Mouse (Mus musculus) liver, embryonic 11.5 days (tissue): ENCODE results near the gene Camk2g. TPM values are rescaled to one million over a fixed set of nuclear protein-coding genes. Genes with fewer than 3 reads are reported as not detected.
A peak's percentile ranks its signal among the peaks of the same experiment; 100 is the strongest.

ENCODE experiments used
- ATAC-seq: fragments of 200-750 bp; cut with Nextera tagmentation; replicated peaks from 2 replicates; pipeline ENCODE4 v1.8.0; 2017; ENCODE audit warnings: moderate number of reproducible peaks, mild to moderate bottlenecking, moderate TSS enrichment, moderate library complexity; ENCODE audit not compliant: low FRiP score
- DNase-seq: peaks from one replicate; pipeline ENCODE4 v3.0.0-alpha.2; 2017; ENCODE audit warnings: low spot score
- H3K27ac ChIP-seq: fragments of 300-500 bp; sonication (generic); 2 replicates; pipeline ENCODE4 v1.5.1; 2014; ENCODE audit warnings: mild to moderate bottlenecking, low read depth, low read length, control low read depth
- H3K27me3 ChIP-seq: fragments of 300-500 bp; sonication (generic); replicated peaks from 2 replicates; pipeline ENCODE4 v1.6.1; 2014; ENCODE audit warnings: low read length, mixed read lengths; ENCODE audit not compliant: control insufficient read depth, insufficient read depth
- H3K36me3 ChIP-seq: fragments of 300-500 bp; sonication (generic); 2 replicates; pipeline ENCODE4 v1.6.1; 2014; ENCODE audit warnings: mild to moderate bottlenecking, low read length, moderate library complexity, mixed read lengths; ENCODE audit not compliant: control insufficient read depth, insufficient read depth
- H3K4me1 ChIP-seq: fragments of 300-500 bp; sonication (generic); replicated peaks from 2 replicates; pipeline ENCODE4 v1.6.1; 2014; ENCODE audit warnings: low read length, mixed read lengths; ENCODE audit not compliant: control insufficient read depth, insufficient read depth
- H3K4me2 ChIP-seq: fragments of 300-500 bp; sonication (generic); 2 replicates; pipeline ENCODE4 v1.6.1; 2014; ENCODE audit warnings: mild to moderate bottlenecking, control low read depth, moderate library complexity
- H3K4me3 ChIP-seq: fragments of 300-500 bp; sonication (generic); 2 replicates; pipeline ENCODE4 v1.5.1; 2014; ENCODE audit warnings: low read depth, low read length, control low read depth
- H3K9ac ChIP-seq: fragments of 300-500 bp; sonication (generic); 2 replicates; pipeline ENCODE4 v1.6.1; 2014; ENCODE audit warnings: low read depth, low read length, control low read depth
- H3K9me3 ChIP-seq: fragments of 300-500 bp; sonication (generic); 2 replicates; pipeline ENCODE4 v1.6.1; 2016; ENCODE audit warnings: low read length, inconsistent platforms, mixed read lengths; ENCODE audit not compliant: control insufficient read depth
- WGBS: fragments of 180-500 bp; shearing (Covaris S2); extraction: QIAGEN DNeasy Blood & Tissue Kit; methylation state at CpG from one replicate; pipeline ENCODE4 v1.1.7; 2014; 5-methylcytosine and 5-hydroxymethylcytosine counted together
- polyA plus RNA-seq: library from polyadenylated mRNA; unstranded; fragments of >200 nt; fragmentation: Nextera tagmentation; extraction: Ambion mirVana; gene quantifications from 2 replicates; pipeline ENCODE4 v1.2.1, GENCODE M21; 2014

Gene Camk2g
- polyA plus RNA-seq, 1 experiment from 2014 or later = 28.6 TPM

- Histone ChIP-seq H3K9me3 (no peaks in the 10 kb centered on the region), H3K27ac (no peak overlapping the region), H3K4me3 (no peak overlapping the region), H3K4me2 (no peak overlapping the region), H3K27me3 (no peaks in the 10 kb centered on the region), H3K9ac (no peak overlapping the region), H3K4me1 (no peaks in the 10 kb centered on the region), H3K36me3 (no peaks in the 10 kb centered on the region)
- WGBS = 59% methylated on average over 7 of the region's 7 CpGs
- ATAC-seq (no peak), DNase-seq (no peak)
Observed at GRCm38 (mm10) chr14:20811779-20812406, 18.0 kb upstream of the Camk2g start.

DNA sequence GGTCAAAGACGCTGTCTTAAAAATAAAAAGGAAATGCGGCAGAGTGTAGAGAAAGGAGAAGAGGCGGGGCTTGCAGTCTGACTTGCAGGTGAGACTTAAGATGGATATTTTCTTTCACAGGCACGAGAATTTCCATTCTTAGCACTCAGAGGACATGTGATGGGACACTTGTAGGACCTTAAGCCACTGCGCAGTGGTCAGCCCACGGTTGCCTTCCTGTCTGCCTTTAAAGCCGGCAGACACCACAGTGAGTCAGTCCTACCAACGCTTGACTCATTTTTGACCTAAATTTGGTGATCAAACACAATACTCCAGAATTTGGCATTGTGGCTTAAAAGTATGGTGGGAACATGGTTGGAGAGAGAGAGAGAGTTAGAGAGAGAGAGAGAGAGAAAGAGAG is 17.3 kb upstream of the Camk2g start:
- Histone ChIP-seq H3K4me1 (no peaks in the 10 kb centered on the region), H3K9me3 (no peaks in the 10 kb centered on the region), H3K9ac (no peak overlapping the region), H3K27ac (no peak overlapping the region), H3K36me3 (no peaks in the 10 kb centered on the region), H3K4me3 (no peak overlapping the region), H3K27me3 (no peaks in the 10 kb centered on the region), H3K4me2 (no peak overlapping the region)
- no peak for DNase-seq
- no peak for ATAC-seq
- 65% methylated on average over 8 of the region's 8 CpGs for WGBS

GRCm38 (mm10) chr14:20809820-20810219 is 15.9 kb upstream of the Camk2g start:
- DNase-seq (no peak), ATAC-seq (no peak)

GRCm38 (mm10) chr14:20809349-20809748 is 15.5 kb upstream of the Camk2g start:
- H3K4me3 ChIP-seq = no peak overlapping the region
- 76% methylated on average over 4 of the region's 4 CpGs for WGBS
- no peak overlapping the region for H3K4me2 ChIP-seq
- ATAC-seq (no peak), DNase-seq (no peak)
- H3K27ac ChIP-seq = no peak overlapping the region
- H3K9ac ChIP-seq = no peak overlapping the region
- no peaks in the 10 kb centered on the region for H3K36me3 ChIP-seq
- H3K27me3 ChIP-seq = no peaks in the 10 kb centered on the region
- no peaks in the 10 kb centered on the region for H3K9me3 ChIP-seq
- no peaks in the 10 kb centered on the region for H3K4me1 ChIP-seq

More at GRCm38 (mm10) chr14:20809820-20810219, 15.9 kb upstream of the Camk2g start:
- Histone ChIP-seq H3K36me3 (no peaks in the 10 kb centered on the region), H3K27me3 (no peaks in the 10 kb centered on the region), H3K4me3 (no peak overlapping the region), H3K9me3 (no peaks in the 10 kb centered on the region), H3K27ac (no peak overlapping the region), H3K9ac (no peak overlapping the region), H3K4me1 (no peaks in the 10 kb centered on the region), H3K4me2 (no peak overlapping the region)

- no peak overlapping the region for H3K27ac ChIP-seq
Observed at GRCm38 (mm10) chr14:20806116-20806840, 12.4 kb upstream of the Camk2g start.

GRCm38 (mm10) chr14:20804964-20805672 is 11.2 kb upstream of the Camk2g start:
- no peak overlapping the region for H3K9ac ChIP-seq
- H3K36me3 ChIP-seq = no peaks in the 10 kb centered on the region
- no peaks in the 10 kb centered on the region for H3K9me3 ChIP-seq
- H3K27ac ChIP-seq = no peak overlapping the region
- no peak for DNase-seq
- H3K4me2 ChIP-seq = no peak overlapping the region
- no peaks in the 10 kb centered on the region for H3K4me1 ChIP-seq
- WGBS = 66% methylated on average over 9 of the region's 9 CpGs
- H3K27me3 ChIP-seq = no peaks in the 10 kb centered on the region
- no peak for ATAC-seq
- H3K4me3 ChIP-seq = no peak overlapping the region

More at GRCm38 (mm10) chr14:20806116-20806840, 12.4 kb upstream of the Camk2g start:
- H3K27me3 ChIP-seq = no peaks in the 10 kb centered on the region
- H3K4me3 ChIP-seq = no peak overlapping the region
- 88% methylated on average over 14 of the region's 14 CpGs for WGBS
- no peaks in the 10 kb centered on the region for H3K36me3 ChIP-seq
- H3K9me3 ChIP-seq = no peaks in the 10 kb centered on the region
- no peak overlapping the region for H3K4me2 ChIP-seq
- no peaks in the 10 kb centered on the region for H3K4me1 ChIP-seq
- DNase-seq (no peak), ATAC-seq (no peak)
- H3K9ac ChIP-seq = no peak overlapping the region

GRCm38 (mm10) chr14:20804481-20804880 is 10.6 kb upstream of the Camk2g start:
- no peaks in the 10 kb centered on the region for H3K4me1 ChIP-seq
- H3K27me3 ChIP-seq = no peaks in the 10 kb centered on the region
- DNase-seq (no peak), ATAC-seq (no peak)
- no peaks in the 10 kb centered on the region for H3K36me3 ChIP-seq
- H3K4me2 ChIP-seq = no peak overlapping the region
- no peaks in the 10 kb centered on the region for H3K9me3 ChIP-seq
- H3K27ac ChIP-seq = no peak overlapping the region
- H3K9ac ChIP-seq = no peak overlapping the region
- 35% methylated on average over 5 of the region's 5 CpGs for WGBS
- H3K4me3 ChIP-seq = no peak overlapping the region

DNA sequence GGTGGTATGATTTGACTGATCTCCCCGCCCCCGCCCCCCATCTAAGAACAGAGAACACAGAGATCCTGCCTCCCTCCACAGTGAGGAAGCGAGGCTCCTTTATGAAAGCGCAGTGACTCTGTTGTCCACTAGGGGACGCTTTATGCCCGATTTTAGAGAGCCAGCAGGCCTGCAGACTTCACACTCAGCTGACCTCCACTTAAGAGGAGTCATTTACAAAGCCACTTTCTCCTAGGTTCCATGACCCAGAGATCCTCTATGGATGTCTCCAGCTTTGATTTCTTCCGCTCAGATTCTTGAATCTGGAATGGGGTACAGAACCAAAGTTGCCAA is 9.7 kb upstream of the Camk2g start:
- Histone ChIP-seq H3K27me3 (no peaks in the 10 kb centered on the region), H3K4me2 (no peak overlapping the region), H3K27ac (no peak overlapping the region), H3K9me3 (no peaks in the 10 kb centered on the region), H3K9ac (no peak overlapping the region), H3K4me3 (no peak overlapping the region), H3K4me1 (no peaks in the 10 kb centered on the region), H3K36me3 (no peaks in the 10 kb centered on the region)
- 6% methylated on average over 7 of the region's 7 CpGs for WGBS
- DNase-seq (peak; percentile 66), ATAC-seq (peak; percentile 67)
